Mouse (Mus musculus): ENCODE measurements around the gene Btaf1. TPM values are rescaled to one million over a fixed set of nuclear protein-coding genes. Genes with fewer than 3 reads are reported as not detected.

Gene Btaf1
- 38.6 TPM for polyA plus RNA-seq (2014; fragmentation: Illumina TruSeq; extraction: RNeasy Lipid Tissue Mini Kit (QIAGEN cat#74804); ENCODE audit: low read depth, low replicate concordance)

GRCm38 (mm10) chr19:36925671-36926552 lies at the start of gene Btaf1:
Btaf1 (plus strand) TSS chr19:36926079.

GRCm38 (mm10) chr19:36919466-36919865 lies 6.4 kb upstream of the Btaf1 start, which contains the start of gene Fgfbp3:
Fgfbp3 (minus strand) TSS chr19:36919615.

Other genes starting within 250 kb of the Btaf1 start
- gene Ppp1r3c, start 189.4 kb upstream of the Btaf1 start, polyA plus RNA-seq (2014; fragmentation: Illumina TruSeq; extraction: RNeasy Lipid Tissue Mini Kit (QIAGEN cat#74804); ENCODE audit: low read depth, low replicate concordance): 3.6 TPM
- 121 TPM for gene Tnks2, start 91.8 kb upstream of the Btaf1 start, polyA plus RNA-seq (2014; fragmentation: Illumina TruSeq; extraction: RNeasy Lipid Tissue Mini Kit (QIAGEN cat#74804); ENCODE audit: low read depth, low replicate concordance)
- 7.2 TPM for gene Fgfbp3, start 6.5 kb upstream of the Btaf1 start, polyA plus RNA-seq (2014; fragmentation: Illumina TruSeq; extraction: RNeasy Lipid Tissue Mini Kit (QIAGEN cat#74804); ENCODE audit: low read depth, low replicate concordance)